Mouse (Mus musculus): ENCODE data around the gene Adgra3. TPM values are rescaled to one million over a fixed set of nuclear protein-coding genes. Genes with fewer than 3 reads are reported as not detected.

The Adgra3 gene
- polyA plus RNA-seq, 1 experiment from 2014 or later = 2.9 TPM

- Histone ChIP-seq H3K4me3 (replicated peaks) (no peak overlapping the region), H3K9me3 (replicated peaks) (no peaks in the 10 kb centered on the region), H3K36me3 (replicated peaks) (no peaks in the 10 kb centered on the region), H3K4me1 (replicated peaks) (peaks cover 9% of the 10 kb centered on the region; the same call in 1 of the 2 replicates), H3K27ac (replicated peaks) (no peak overlapping the region), H3K4me2 (no peak overlapping the region), H3K9ac (no peak overlapping the region), H3K27me3 (no peaks in the 10 kb centered on the region)
- 50% methylated on average over 7 of the region's 7 CpGs for WGBS (ENCODE audit: insufficient replicate concordance)
- ATAC-seq (ENCODE audit: insufficient read depth) = no peak
Observed at GRCm38 (mm10) chr5:50048960-50049359, 9.8 kb downstream of the Adgra3 start.

- no peak overlapping the region for H3K4me2 ChIP-seq
- no peak overlapping the region for H3K4me3 ChIP-seq (replicated peaks)
- peaks cover 9% of the 10 kb centered on the region; the same call in 1 of the 2 replicates for H3K4me1 ChIP-seq (replicated peaks)
- no peak for ATAC-seq (ENCODE audit: insufficient read depth)
- no peak overlapping the region for H3K9ac ChIP-seq
- no peaks in the 10 kb centered on the region for H3K9me3 ChIP-seq (replicated peaks)
- 64% methylated on average over 5 of the region's 5 CpGs for WGBS (ENCODE audit: insufficient replicate concordance)
- no peaks in the 10 kb centered on the region for H3K36me3 ChIP-seq (replicated peaks)
- no peak overlapping the region for H3K27ac ChIP-seq (replicated peaks)
- no peaks in the 10 kb centered on the region for H3K27me3 ChIP-seq
Observed at GRCm38 (mm10) chr5:50048271-50048851, 10.4 kb downstream of the Adgra3 start.

GRCm38 (mm10) chr5:50045180-50045579 is 13.6 kb downstream of the Adgra3 start:
- Histone ChIP-seq H3K4me3 (replicated peaks) (no peak overlapping the region), H3K36me3 (replicated peaks) (no peaks in the 10 kb centered on the region)
- 74% methylated on average over 6 of the region's 6 CpGs for WGBS (ENCODE audit: insufficient replicate concordance)

GRCm38 (mm10) chr5:50043677-50044076 is 15.1 kb downstream of the Adgra3 start:
- 72% methylated on average over 4 of the region's 4 CpGs for WGBS (ENCODE audit: insufficient replicate concordance)
- Histone ChIP-seq H3K36me3 (replicated peaks) (no peaks in the 10 kb centered on the region), H3K4me2 (no peak overlapping the region), H3K27me3 (no peaks in the 10 kb centered on the region), H3K4me3 (replicated peaks) (no peak overlapping the region), H3K9ac (no peak overlapping the region), H3K4me1 (replicated peaks) (peaks cover 4% of the 10 kb centered on the region; the same call in 1 of the 2 replicates), H3K27ac (replicated peaks) (no peak overlapping the region), H3K9me3 (replicated peaks) (no peaks in the 10 kb centered on the region)
- no peak for ATAC-seq (ENCODE audit: insufficient read depth)

More at GRCm38 (mm10) chr5:50045180-50045579, 13.6 kb downstream of the Adgra3 start:
- Histone ChIP-seq H3K27ac (replicated peaks) (no peak overlapping the region), H3K9ac (no peak overlapping the region), H3K4me2 (no peak overlapping the region), H3K9me3 (replicated peaks) (no peaks in the 10 kb centered on the region), H3K27me3 (no peaks in the 10 kb centered on the region), H3K4me1 (replicated peaks) (peaks cover 9% of the 10 kb centered on the region; the same call in 1 of the 2 replicates)
- no peak for ATAC-seq (ENCODE audit: insufficient read depth)

GRCm38 (mm10) chr5:50042274-50042943 is 16.4 kb downstream of the Adgra3 start:
- no peaks in the 10 kb centered on the region for H3K4me1 ChIP-seq (replicated peaks)
- H3K4me3 ChIP-seq (replicated peaks) = no peak overlapping the region
- no peak for ATAC-seq (ENCODE audit: insufficient read depth)
- H3K36me3 ChIP-seq (replicated peaks) = no peaks in the 10 kb centered on the region
- H3K27me3 ChIP-seq = no peaks in the 10 kb centered on the region
- no peaks in the 10 kb centered on the region for H3K9me3 ChIP-seq (replicated peaks)
- 36% methylated on average over 7 of the region's 7 CpGs for WGBS (ENCODE audit: insufficient replicate concordance)
- no peak overlapping the region for H3K27ac ChIP-seq (replicated peaks)
- no peak overlapping the region for H3K4me2 ChIP-seq
- no peak overlapping the region for H3K9ac ChIP-seq

GRCm38 (mm10) chr5:50039521-50039920 is 19.3 kb downstream of the Adgra3 start:
- no peak overlapping the region for H3K27ac ChIP-seq (replicated peaks)
- no peak overlapping the region for H3K4me3 ChIP-seq (replicated peaks)
- ATAC-seq (ENCODE audit: insufficient read depth) = no peak
- H3K27me3 ChIP-seq = no peaks in the 10 kb centered on the region
- H3K4me1 ChIP-seq (replicated peaks) = no peaks in the 10 kb centered on the region
- H3K9me3 ChIP-seq (replicated peaks) = no peaks in the 10 kb centered on the region
- H3K9ac ChIP-seq = no peak overlapping the region
- H3K4me2 ChIP-seq = no peak overlapping the region
- no peaks in the 10 kb centered on the region for H3K36me3 ChIP-seq (replicated peaks)
- 67% methylated on average over 6 of the region's 6 CpGs for WGBS (ENCODE audit: insufficient replicate concordance)

- H3K27me3 ChIP-seq = no peaks in the 10 kb centered on the region
- H3K4me1 ChIP-seq (replicated peaks) = 0 out of 2 replicates have a peak, but pooled peaks cover 3% of the 10 kb centered on the region
- no peak overlapping the region for H3K27ac ChIP-seq (replicated peaks)
- no peak overlapping the region for H3K4me3 ChIP-seq (replicated peaks)
- WGBS (ENCODE audit: insufficient replicate concordance) = 81% methylated on average over 8 of the region's 8 CpGs
- no peak overlapping the region for H3K4me2 ChIP-seq
- no peaks in the 10 kb centered on the region for H3K36me3 ChIP-seq (replicated peaks)
- no peak for ATAC-seq (ENCODE audit: insufficient read depth)
- no peaks in the 10 kb centered on the region for H3K9me3 ChIP-seq (replicated peaks)
- no peak overlapping the region for H3K9ac ChIP-seq
Observed at GRCm38 (mm10) chr5:50037666-50038065, 21.1 kb downstream of the Adgra3 start.

GRCm38 (mm10) chr5:50034900-50035514 is 23.8 kb downstream of the Adgra3 start:
- no peaks in the 10 kb centered on the region for H3K27me3 ChIP-seq
- H3K27ac ChIP-seq (replicated peaks) = no peak overlapping the region
- 54% methylated on average over 8 of the region's 8 CpGs for WGBS (ENCODE audit: insufficient replicate concordance)
- H3K4me2 ChIP-seq = no peak overlapping the region
- no peak for ATAC-seq (ENCODE audit: insufficient read depth)
- H3K9me3 ChIP-seq (replicated peaks) = no peaks in the 10 kb centered on the region
- no peak overlapping the region for H3K4me3 ChIP-seq (replicated peaks)
- H3K36me3 ChIP-seq (replicated peaks) = no peaks in the 10 kb centered on the region
- H3K9ac ChIP-seq = no peak overlapping the region
- 0 out of 2 replicates have a peak, but pooled peaks cover 6% of the 10 kb centered on the region for H3K4me1 ChIP-seq (replicated peaks)

- 28% methylated on average over 6 of the region's 6 CpGs for WGBS (ENCODE audit: insufficient replicate concordance)
- H3K36me3 ChIP-seq (replicated peaks) = no peaks in the 10 kb centered on the region
Observed at GRCm38 (mm10) chr5:50034231-50034630, 24.6 kb downstream of the Adgra3 start.

GRCm38 (mm10) chr5:50033660-50034059 is 25.1 kb downstream of the Adgra3 start:
- H3K27ac ChIP-seq (replicated peaks) = no peak overlapping the region
- ATAC-seq (ENCODE audit: insufficient read depth) = no peak
- no peak overlapping the region for H3K4me2 ChIP-seq
- H3K4me3 ChIP-seq (replicated peaks) = no peak overlapping the region
- 0 out of 2 replicates have a peak, but pooled peaks cover 6% of the 10 kb centered on the region for H3K4me1 ChIP-seq (replicated peaks)
- WGBS (ENCODE audit: insufficient replicate concordance) = 71% methylated on average over 9 of the region's 9 CpGs
- H3K36me3 ChIP-seq (replicated peaks) = no peaks in the 10 kb centered on the region
- no peak overlapping the region for H3K9ac ChIP-seq
- no peaks in the 10 kb centered on the region for H3K9me3 ChIP-seq (replicated peaks)
- H3K27me3 ChIP-seq = no peaks in the 10 kb centered on the region

More at GRCm38 (mm10) chr5:50034231-50034630, 24.6 kb downstream of the Adgra3 start:
- Histone ChIP-seq H3K9me3 (replicated peaks) (no peaks in the 10 kb centered on the region), H3K4me1 (replicated peaks) (0 out of 2 replicates have a peak, but pooled peaks cover 6% of the 10 kb centered on the region), H3K4me3 (replicated peaks) (no peak overlapping the region), H3K4me2 (no peak overlapping the region), H3K27ac (replicated peaks) (no peak overlapping the region), H3K9ac (no peak overlapping the region), H3K27me3 (no peaks in the 10 kb centered on the region)
- no peak for ATAC-seq (ENCODE audit: insufficient read depth)

GRCm38 (mm10) chr5:50032332-50032731 is 26.5 kb downstream of the Adgra3 start:
- WGBS (ENCODE audit: insufficient replicate concordance) = 45% methylated on average over 5 of the region's 5 CpGs
- H3K4me2 ChIP-seq = no peak overlapping the region
- H3K4me3 ChIP-seq (replicated peaks) = no peak overlapping the region
- no peak for ATAC-seq (ENCODE audit: insufficient read depth)
- H3K9me3 ChIP-seq (replicated peaks) = no peaks in the 10 kb centered on the region
- no peaks in the 10 kb centered on the region for H3K27me3 ChIP-seq
- H3K9ac ChIP-seq = no peak overlapping the region
- H3K27ac ChIP-seq (replicated peaks) = no peak overlapping the region
- H3K36me3 ChIP-seq (replicated peaks) = no peaks in the 10 kb centered on the region
- H3K4me1 ChIP-seq (replicated peaks) = peaks cover 10% of the 10 kb centered on the region; the same call in 1 of the 2 replicates

Measured in liver, embryonic 15.5 days (tissue).